Mouse (Mus musculus): ENCODE measurements at regions not wholly inside any gene's neighbourhood (a gene's known extent, or its start where the extent isn't known, plus 50 kb on each side); places are given as distances from the start of the nearest gene placed in this dataset.

- Histone ChIP-seq H3K27me3 (ENCODE audit: insufficient read depth, low read length) (peaks cover 8% of the 10 kb centered on the region), H3K4me1 (ENCODE audit: insufficient read depth, low read depth, low read length) (peaks cover 57% of the 10 kb centered on the region), H3K36me3 (replicated peaks) (no peaks in the 10 kb centered on the region), H3K9me3 (replicated peaks) (peaks cover 3% of the 10 kb centered on the region), H3K4me3 (ENCODE audit: low read depth, low read length) (no peak overlapping the region)
- TF ChIP-seq CTCF (IDR thresholded peaks at IDR 0.05; ENCODE audit: low read depth, low read length) (no peak), GATA2 (IDR thresholded peaks at IDR 0.05; ENCODE audit: borderline replicate concordance, low read depth, low read length) (no peak), POLR2AphosphoS5 (IDR thresholded peaks at IDR 0.05; ENCODE audit: insufficient replicate concordance, low read depth, low read length) (no peak), TAL1 (conservative IDR thresholded peaks at IDR 0.05; ENCODE audit: low read depth, low read length) (no peak), GATA1 (IDR thresholded peaks at IDR 0.05; ENCODE audit: borderline replicate concordance, low read length) (no peak)
- ATAC-seq (ENCODE audit: extremely low read depth, insufficient number of reproducible peaks, low FRiP score, poor library complexity, severe bottlenecking) (no peak), DNase-seq (ENCODE audit: low spot score) (no peak)
Measured at GRCm38 (mm10) chr19:37492572-37492971, 57.6 kb upstream of the Exoc6 start.

GRCm38 (mm10) chr19:37493378-37493777, 56.8 kb upstream of the Exoc6 start:
- Histone ChIP-seq H3K9me3 (replicated peaks) (peaks cover 3% of the 10 kb centered on the region), H3K4me1 (ENCODE audit: insufficient read depth, low read depth, low read length) (peaks cover 57% of the 10 kb centered on the region), H3K27me3 (ENCODE audit: insufficient read depth, low read length) (peaks cover 8% of the 10 kb centered on the region), H3K4me3 (ENCODE audit: low read depth, low read length) (no peak overlapping the region; the same call in 1 of the 2 replicates), H3K36me3 (replicated peaks) (no peaks in the 10 kb centered on the region)
- TF ChIP-seq POLR2AphosphoS5 (IDR thresholded peaks at IDR 0.05; ENCODE audit: insufficient replicate concordance, low read depth, low read length) (no peak), TAL1 (conservative IDR thresholded peaks at IDR 0.05; ENCODE audit: low read depth, low read length) (no peak), GATA2 (IDR thresholded peaks at IDR 0.05; ENCODE audit: borderline replicate concordance, low read depth, low read length) (no peak), GATA1 (IDR thresholded peaks at IDR 0.05; ENCODE audit: borderline replicate concordance, low read length) (no peak), CTCF (IDR thresholded peaks at IDR 0.05; ENCODE audit: low read depth, low read length) (no peak)
- DNase-seq (ENCODE audit: low spot score) (no peak), ATAC-seq (ENCODE audit: extremely low read depth, insufficient number of reproducible peaks, low FRiP score, poor library complexity, severe bottlenecking) (no peak)

GRCm38 (mm10) chr19:37493921-37494485, 56.2 kb upstream of the Exoc6 start:
- DNase-seq (ENCODE audit: low spot score), result peak; percentile 70
- H3K4me1 ChIP-seq (ENCODE audit: insufficient read depth, low read depth, low read length), result peaks cover 54% of the 10 kb centered on the region
- peaks cover 8% of the 10 kb centered on the region for H3K27me3 ChIP-seq (ENCODE audit: insufficient read depth, low read length)
- peaks cover 3% of the 10 kb centered on the region for H3K9me3 ChIP-seq (replicated peaks)
- H3K36me3 ChIP-seq (replicated peaks), result no peaks in the 10 kb centered on the region
- TF ChIP-seq POLR2AphosphoS5 (IDR thresholded peaks at IDR 0.05; ENCODE audit: insufficient replicate concordance, low read depth, low read length) (no peak), TAL1 (conservative IDR thresholded peaks at IDR 0.05; ENCODE audit: low read depth, low read length) (peak; percentile 93)
- H3K4me3 ChIP-seq (ENCODE audit: low read depth, low read length), result peak overlapping the region; percentile 46; the same call in 1 of the 2 replicates
- peak; percentile 93 for ATAC-seq (ENCODE audit: extremely low read depth, insufficient number of reproducible peaks, low FRiP score, poor library complexity, severe bottlenecking)

- H3K4me3 ChIP-seq (ENCODE audit: low read depth, low read length), result peak overlapping the region; percentile 57; the same call in 1 of the 2 replicates
- no peak for DNase-seq (ENCODE audit: low spot score)
- peaks cover 8% of the 10 kb centered on the region for H3K27me3 ChIP-seq (ENCODE audit: insufficient read depth, low read length)
- no peak for TF ChIP-seq POLR2AphosphoS5 (IDR thresholded peaks at IDR 0.05; ENCODE audit: insufficient replicate concordance, low read depth, low read length)
- no peak for TF ChIP-seq CTCF (IDR thresholded peaks at IDR 0.05; ENCODE audit: low read depth, low read length)
- ATAC-seq (ENCODE audit: extremely low read depth, insufficient number of reproducible peaks, low FRiP score, poor library complexity, severe bottlenecking), result no peak
- peaks cover 3% of the 10 kb centered on the region for H3K9me3 ChIP-seq (replicated peaks)
- H3K36me3 ChIP-seq (replicated peaks), result no peaks in the 10 kb centered on the region
- H3K4me1 ChIP-seq (ENCODE audit: insufficient read depth, low read depth, low read length), result peaks cover 54% of the 10 kb centered on the region
Measured at GRCm38 (mm10) chr19:37494806-37495205, 55.4 kb upstream of the Exoc6 start.

- Histone ChIP-seq H3K36me3 (replicated peaks) (no peaks in the 10 kb centered on the region), H3K4me3 (ENCODE audit: low read depth, low read length) (peak overlapping the region; percentile 57; the same call in 1 of the 2 replicates), H3K9me3 (replicated peaks) (peaks cover 3% of the 10 kb centered on the region), H3K27me3 (ENCODE audit: insufficient read depth, low read length) (peaks cover 8% of the 10 kb centered on the region), H3K4me1 (ENCODE audit: insufficient read depth, low read depth, low read length) (peaks cover 50% of the 10 kb centered on the region)
- ATAC-seq (ENCODE audit: extremely low read depth, insufficient number of reproducible peaks, low FRiP score, poor library complexity, severe bottlenecking) (no peak), DNase-seq (ENCODE audit: low spot score) (peak; percentile 14)
- TF ChIP-seq GATA2 (IDR thresholded peaks at IDR 0.05; ENCODE audit: borderline replicate concordance, low read depth, low read length), result no peak
Measured at GRCm38 (mm10) chr19:37495319-37496270, 54.6 kb upstream of the Exoc6 start.

- ATAC-seq (ENCODE audit: extremely low read depth, insufficient number of reproducible peaks, low FRiP score, poor library complexity, severe bottlenecking), result no peak
- DNase-seq (ENCODE audit: low spot score), result no peak
- Histone ChIP-seq H3K27me3 (ENCODE audit: insufficient read depth, low read length) (peaks cover 3% of the 10 kb centered on the region; the same call in 1 of the 2 replicates), H3K4me3 (ENCODE audit: low read depth, low read length) (no peak overlapping the region), H3K9me3 (replicated peaks) (peaks cover 3% of the 10 kb centered on the region), H3K36me3 (replicated peaks) (no peaks in the 10 kb centered on the region), H3K4me1 (ENCODE audit: insufficient read depth, low read depth, low read length) (peaks cover 44% of the 10 kb centered on the region)
- no peak for TF ChIP-seq CTCF (IDR thresholded peaks at IDR 0.05; ENCODE audit: low read depth, low read length)
- no peak for TF ChIP-seq GATA2 (IDR thresholded peaks at IDR 0.05; ENCODE audit: borderline replicate concordance, low read depth, low read length)
- no peak for TF ChIP-seq GATA1 (IDR thresholded peaks at IDR 0.05; ENCODE audit: borderline replicate concordance, low read length)
- no peak for TF ChIP-seq POLR2AphosphoS5 (IDR thresholded peaks at IDR 0.05; ENCODE audit: insufficient replicate concordance, low read depth, low read length)
- no peak for TF ChIP-seq TAL1 (conservative IDR thresholded peaks at IDR 0.05; ENCODE audit: low read depth, low read length)
Measured at GRCm38 (mm10) chr19:37496759-37497158, 53.5 kb upstream of the Exoc6 start.
